Mouse (Mus musculus) adrenal gland, adult 18-20 months (tissue): ENCODE results near the gene Dct. TPM values are rescaled to one million over a fixed set of nuclear protein-coding genes. Genes with fewer than 3 reads are reported as not detected.

Source experiments
- DNase-seq, 2 experiments: peaks; one replicate each; pipeline ENCODE4 v3.0.0; 2021 to 2022; ENCODE audit warnings: low spot score in 2 of 2
- total RNA-seq, 2 experiments: library from RNA; stranded (reverse); gene quantifications; 1 replicate in 1 of 2; 2 replicates in 1 of 2; pipeline ENCODE4 v1.2.3; 2021

The Dct gene
- total RNA-seq, 2 experiments from 2014 or later, result 0.27 TPM; not detected in 1

DNA sequence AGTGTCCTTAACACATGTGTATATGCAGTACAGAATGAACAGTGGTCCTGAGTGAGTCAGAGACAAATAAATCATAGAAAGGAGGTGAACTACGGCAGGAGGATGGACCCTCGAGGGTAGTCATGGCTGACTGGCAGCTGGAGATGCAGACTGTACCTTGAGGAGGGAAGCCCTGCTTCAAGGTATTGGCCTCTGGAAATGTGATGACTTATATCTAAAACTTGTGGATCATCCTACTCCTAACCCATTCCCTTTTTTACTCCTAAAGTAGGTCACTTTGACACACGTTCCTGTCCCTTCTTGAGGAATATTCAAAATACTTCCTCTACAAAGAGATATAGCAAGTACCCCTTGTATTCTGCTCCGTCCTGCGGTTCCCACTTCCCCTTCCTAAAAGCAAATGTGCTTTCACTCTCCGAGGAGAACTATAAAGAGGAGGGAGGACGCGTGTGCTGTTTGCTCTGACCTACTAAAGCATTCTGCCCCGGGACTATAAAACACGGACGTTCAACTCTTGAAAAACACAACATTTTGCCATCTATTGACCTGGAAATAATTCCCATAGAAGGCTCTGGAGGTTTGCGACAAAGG lies 2.3 kb downstream of the Dct start:
- no peak for DNase-seq

DNA sequence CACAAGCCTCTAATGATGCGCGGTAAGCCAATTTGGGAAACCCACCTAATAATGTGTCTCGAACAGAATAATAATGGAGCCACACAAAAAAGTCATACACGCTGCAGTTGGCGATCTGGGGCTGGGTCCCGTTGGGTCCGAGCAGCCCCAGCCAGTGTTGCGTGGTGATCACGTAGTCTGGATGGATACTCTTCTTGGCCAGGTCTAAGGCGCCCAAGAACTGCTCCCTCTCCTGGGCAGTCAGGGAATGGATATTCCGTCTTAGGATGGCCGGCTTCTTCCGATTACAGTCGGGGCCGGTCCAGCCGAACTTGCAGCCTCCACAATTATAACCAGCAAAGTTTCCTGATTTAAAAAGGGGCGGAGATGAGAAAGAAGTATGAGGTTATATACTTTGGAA lies 9.1 kb downstream of the Dct start:
- peak; percentile 17 to 27 for DNase-seq

DNA sequence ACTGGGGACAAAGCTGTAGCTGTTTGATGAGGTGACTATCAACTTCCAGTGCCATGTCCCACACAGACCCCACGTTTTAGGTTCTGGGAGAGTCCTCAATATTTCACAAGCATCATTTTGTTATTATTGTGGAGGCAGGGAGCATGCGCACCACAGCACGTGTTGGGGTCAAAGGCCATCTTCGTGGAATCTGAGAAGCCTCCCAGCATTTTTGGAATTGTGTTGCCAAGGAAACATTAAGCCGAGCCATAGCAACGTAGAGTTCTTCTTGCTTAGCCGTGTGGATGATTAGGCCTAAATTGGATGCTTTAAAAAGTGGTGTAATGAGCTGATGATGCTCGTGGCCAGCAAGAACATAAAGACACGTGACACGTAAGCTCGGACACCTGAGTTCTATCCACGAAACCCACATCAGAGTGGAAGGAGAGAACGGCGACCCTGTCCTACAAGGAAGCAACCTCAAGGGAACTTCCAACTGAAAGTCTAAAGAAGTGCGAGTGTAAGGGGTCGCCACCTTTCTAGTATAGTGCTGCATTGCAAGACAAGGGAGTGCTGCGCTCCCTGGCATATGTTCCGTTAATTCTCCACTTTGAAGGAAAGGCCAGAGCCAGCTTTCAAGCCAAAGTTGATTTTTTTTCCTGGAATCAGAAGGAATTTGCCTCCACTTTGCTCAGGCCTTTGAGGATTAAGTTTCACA lies 9.8 kb downstream of the Dct start:
- DNase-seq, result no peak

DNA sequence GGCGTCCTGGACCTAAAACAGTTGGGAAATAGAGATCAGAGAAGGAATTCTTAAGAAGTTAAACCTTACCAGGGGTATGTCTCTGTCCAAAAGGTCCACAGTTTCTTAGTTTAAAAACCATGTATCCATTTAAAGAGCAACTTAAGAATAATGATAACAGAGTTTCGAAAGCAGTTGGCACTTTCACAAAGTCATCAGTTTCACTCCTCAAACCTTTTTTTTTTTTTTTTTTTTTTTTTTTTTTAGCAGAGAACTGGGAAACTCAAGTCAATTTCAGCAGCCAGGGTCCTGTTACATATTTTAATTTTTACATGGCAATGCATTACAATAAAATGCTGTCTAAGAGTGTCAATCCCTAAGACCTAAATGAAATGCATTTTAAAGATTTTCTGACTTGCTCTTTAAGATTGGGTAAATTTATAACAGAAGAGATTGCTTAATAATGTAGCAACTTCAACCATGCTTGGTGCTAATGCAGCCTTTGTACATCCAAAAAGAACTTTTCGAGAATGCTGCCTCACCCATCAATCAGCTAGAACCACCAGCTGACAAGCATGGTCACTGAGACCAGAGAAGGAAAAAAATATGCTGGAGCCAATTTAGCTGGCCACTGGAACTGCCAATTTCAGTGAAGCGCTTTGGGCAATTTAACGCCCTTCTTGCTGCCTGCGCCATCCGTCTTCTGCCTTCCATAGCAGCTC lies 11.3 kb downstream of the Dct start:
- DNase-seq, result no peak

DNA sequence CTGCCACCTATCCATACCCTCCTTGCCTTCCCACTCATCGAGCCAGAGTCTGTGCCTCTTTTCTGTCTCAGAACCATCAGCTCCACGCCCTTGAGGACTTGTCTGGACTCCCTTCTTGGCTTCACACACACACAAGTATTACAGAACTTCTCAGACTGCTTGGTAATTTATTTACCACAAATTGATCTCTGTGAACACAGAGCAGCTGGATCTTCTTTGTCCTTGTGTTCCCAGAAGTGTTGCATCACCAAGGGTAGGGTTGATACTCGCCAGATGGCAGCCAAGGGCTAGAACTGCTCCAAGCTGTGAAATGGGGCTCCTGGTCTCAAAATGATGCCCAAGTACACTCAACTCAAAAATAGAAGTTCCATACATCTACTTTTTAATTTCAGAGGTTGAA lies 13.0 kb downstream of the Dct start:
- DNase-seq, result no peak

DNA sequence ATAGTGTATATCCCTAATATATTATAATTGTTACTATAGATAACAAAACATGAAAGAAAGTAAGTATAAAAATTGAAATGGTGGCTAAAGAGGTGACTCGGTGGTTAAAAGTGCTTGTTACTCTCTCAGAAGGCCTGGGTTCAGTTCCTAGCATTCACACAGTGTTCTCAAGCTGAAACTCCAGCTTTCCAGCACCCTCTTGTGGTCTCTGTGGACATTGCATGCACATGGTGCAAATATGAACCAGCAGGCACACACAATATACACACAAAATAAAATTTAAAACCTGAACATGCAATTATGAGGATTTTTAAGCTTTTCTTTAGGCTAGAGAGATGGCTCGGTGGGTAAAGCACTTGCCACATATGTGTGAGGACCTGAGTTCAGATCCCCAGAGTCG lies 24.5 kb downstream of the Dct start:
- DNase-seq, result no peak

DNA sequence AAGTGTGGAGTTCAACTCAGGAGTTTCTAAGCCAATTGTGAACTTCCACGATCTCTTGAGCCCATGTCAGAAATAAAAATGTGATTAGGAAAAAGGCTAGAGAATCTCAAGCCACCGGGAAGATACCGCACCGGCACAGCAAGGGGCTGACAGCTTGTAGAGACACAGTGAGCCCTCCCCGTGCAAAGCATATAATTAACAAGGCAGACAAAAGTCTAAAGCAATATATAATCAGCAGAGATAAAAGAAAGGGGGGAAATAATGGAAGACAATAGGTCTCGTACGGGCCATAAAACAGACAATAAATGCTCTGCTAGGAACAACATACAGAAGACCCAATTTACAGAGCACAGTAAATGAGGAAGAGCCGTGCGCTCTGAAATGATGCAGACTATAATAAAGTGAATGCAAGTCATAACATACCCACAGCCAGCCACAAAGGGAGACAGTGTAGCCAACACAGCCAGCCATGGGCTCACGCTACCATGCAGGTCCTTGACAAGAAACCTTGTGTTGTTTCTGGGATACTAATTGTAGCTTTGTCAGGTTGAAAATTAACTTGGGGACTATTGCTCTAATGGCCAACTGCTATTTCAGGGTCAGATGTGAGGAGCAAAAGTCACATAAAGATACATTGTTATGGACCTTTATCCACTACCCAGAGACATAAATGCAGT lies 30.0 kb downstream of the Dct start:
- no peak for DNase-seq

DNA sequence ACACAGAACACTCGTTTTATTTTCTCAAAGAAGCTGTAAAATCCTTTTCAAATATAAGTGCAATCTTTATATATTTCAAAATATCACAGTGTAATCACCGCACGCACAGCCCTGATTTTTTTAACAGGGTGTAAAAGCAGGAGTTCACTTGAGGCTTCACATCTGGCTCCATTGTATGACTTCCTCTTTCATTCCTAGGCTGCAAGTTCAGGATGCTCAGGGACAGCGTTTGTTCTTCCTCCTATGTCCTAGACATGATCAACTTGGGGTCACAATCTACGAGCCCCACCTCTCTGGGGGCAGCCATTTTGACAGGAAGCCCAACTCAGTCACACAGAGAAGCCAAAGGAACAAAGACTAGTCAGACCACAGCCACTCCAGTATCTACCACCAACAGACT lies 32.7 kb downstream of the Dct start:
- no peak for DNase-seq

DNA sequence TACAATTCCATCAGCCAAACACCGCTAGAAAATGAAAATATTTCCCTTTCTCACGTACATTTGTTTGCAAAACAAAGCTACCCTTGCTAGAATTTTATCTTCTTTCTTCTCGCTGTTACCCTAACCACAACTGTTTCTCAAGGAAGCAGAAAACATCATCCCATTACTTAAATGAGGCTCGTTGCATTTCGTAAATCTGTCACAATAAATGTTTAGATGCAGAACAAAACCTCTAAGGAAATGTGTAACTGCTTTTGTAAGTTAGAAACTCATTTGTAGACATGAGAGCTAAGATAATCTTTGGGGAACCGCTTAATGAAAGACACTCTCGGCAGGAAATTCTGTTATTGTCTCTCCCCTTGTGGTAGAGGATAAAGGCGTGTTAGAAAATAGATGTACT lies 38.8 kb downstream of the Dct start:
- DNase-seq, result no peak

DNA sequence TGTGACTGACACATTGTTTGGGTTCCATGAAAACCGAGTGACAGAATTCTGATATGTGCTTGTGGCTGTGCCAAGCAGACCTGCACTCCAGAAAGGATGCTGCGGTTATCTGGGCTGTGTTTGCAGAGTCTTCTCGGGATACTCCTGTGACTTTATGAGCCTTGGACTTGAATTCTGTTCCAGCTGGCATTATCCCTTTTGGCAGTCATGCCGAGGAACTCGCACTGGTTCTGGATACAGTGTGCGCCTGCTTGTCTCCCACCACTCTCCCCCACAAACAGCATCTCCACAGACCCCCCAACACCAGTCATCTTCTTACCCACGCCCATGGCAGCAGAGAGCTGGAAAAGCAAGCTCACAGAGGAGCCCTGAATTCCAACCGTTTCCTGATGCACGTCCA lies 42.5 kb downstream of the Dct start:
- no peak for DNase-seq

DNA sequence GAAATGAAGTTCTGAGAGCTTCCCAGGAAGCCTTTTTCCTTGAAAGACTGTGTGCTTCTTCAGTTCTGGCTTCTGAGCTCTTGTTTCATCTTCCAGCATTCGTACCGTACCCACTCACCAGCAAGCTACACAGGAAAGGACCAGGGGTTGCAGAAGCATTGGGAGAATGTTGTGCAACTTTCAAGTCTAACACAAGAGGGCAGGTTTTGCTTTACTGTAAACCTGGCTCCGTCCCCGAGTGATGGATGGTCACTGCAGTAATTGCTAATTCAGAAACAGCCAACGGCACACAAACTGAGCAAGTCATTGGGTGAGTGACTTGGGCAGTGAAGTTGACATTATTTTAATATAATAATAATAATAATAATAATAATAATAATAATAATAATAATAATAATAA lies 46.3 kb downstream of the Dct start:
- no peak for DNase-seq

DNA sequence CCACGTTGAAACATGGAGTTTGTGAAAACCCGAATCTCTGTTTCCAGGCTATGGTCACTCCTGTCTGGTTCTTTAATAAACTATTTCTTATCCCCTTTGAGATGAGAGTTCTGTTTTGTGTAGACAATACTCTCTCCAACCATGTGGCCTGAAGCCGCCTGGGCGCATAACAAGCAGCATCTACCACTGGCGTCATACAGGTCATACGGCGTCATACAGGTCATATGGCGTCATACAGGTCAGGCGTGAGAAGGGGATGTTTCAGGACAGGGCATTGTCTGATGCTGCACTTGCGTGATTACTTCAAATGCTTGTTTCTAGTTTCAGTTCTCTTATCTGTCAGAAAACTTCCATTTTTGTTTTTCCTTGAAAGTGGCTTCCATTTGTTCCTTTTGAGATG lies 47.6 kb downstream of the Dct start:
- no peak for DNase-seq

DNA sequence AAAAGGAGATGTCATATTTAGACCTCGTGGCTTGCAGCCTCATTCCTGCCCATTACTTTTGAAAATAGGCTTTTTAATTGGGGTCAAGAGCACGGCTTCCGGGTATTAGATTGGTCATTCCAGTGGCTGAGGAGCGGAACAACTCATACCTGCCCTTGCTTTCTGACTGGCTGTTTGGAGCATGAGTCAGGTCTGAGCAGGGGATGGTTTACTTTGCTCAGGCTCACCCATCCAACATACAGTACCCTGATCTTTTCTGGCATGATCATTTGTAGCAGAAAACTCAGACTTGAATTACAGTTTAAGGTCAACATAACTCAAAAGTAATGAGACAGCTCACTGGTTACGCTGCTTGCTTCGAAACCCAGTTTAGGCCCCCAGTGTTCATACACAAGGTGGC lies 58.2 kb downstream of the Dct start:
- DNase-seq, result no peak

DNA sequence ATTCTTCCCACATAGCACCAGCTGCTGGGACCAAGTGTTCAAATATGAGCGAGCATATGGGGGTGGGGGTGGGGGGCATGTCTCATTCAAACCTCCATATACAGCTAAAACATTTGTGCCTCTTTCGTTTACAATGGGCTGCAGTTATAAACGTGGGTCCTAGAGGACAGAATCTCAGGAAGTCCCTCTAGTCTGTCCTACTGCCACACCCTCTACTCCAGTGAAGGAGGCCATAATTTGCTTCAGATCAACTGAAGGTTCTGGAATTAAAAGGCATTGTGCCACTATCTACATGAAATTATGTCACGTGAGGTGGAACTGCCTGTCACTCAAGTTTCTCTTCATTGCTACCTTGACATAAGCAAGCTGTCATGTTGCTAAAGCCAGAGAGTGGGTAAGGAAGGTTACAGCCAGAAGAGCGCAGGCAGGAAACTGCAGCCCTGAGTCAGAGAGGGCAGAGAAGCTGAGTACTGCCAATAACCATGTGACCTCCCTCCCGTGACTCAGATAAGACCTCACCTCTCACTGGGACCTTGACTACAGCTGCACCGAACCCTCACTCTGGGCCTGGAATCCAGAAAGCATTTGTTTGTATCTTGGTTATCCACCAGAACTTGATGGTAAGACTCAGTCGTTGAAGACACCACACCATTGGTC lies 59.3 kb downstream of the Dct start:
- no peak for DNase-seq

DNA sequence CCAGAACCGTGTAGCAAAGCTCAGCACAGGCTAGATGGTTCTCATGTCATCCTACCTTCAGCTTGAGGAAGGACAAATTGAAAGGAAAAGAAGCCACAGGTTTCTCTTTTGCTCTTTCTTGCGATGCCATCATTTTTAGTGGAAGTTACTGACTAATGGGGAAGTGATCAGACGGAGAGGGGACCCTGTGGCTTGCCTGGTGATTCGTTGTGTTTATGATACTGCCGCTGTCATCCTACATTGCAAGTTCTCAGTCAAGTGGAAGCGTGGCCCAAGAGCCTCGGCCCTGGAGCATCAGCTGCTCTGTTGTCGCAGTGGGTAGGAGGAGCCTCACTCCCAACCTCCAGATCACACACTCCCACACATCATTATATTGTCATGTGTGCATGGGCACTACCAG lies 61.8 kb downstream of the Dct start:
- no peak for DNase-seq

DNA sequence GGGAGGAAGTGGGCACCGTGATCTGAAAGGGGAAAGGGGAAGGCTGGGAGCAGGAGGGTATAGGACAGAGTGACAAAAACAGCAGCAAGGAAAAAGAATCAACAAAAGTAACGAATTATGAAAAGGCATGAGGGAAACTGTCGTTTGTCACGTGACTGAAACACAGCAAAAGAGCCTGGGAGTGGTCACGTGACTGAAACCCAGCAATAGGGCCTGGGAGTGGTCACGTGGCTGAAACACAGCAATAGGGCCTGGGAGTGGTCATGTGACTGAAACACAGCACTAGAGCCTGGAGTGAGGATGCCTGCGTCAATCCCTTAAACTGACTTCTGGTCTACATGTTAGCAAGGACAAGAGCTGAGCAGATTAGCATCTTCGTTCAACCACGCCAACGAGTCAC lies 63.6 kb downstream of the Dct start:
- no peak for DNase-seq

DNA sequence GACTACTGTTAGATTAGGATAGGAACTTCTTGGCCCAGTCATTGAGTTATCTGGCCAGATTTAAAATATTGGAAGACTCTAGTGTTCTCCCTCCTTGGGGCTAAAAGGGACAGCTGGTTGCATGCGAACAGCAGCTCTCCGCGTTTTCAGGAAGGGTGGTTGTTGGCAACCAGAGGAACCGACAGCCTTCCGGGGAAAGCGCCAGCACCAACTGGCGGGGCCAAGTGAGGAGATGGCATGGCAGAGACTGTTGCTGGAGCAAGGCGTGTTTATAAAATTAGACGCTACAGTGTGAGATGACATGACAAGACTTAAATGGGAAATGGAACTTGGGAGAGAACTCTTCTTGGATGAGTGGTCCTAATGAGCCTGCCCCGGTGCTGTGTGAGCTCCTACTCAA lies 70.5 kb downstream of the Dct start:
- DNase-seq, result no peak

DNA sequence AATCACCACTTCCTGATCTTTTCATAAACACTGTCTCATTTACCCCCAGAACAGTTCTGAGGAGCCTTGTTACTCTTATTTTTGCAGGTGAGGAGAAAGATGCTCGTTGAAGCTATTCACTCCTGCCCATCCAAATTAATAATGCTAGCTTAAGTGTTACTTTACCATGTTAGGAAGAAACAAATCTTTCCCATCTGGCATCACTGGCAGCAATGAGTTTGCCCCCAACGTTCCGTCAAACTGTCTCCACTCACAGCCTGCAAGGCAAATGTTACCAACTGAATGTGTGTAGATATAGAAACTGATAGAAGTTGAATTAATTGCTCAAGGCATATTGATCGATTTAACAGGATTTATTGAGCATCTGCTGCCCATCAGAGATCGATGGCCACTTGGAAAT lies 79.5 kb downstream of the Dct start:
- no peak for DNase-seq
